Mouse (Mus musculus) adrenal gland, adult 8-10 months (tissue): ENCODE measurements at regions not wholly inside any gene's neighbourhood (a gene's known extent, or its start where the extent isn't known, plus 50 kb on each side); places are given as distances from the start of the nearest gene placed in this dataset.

Experiments used
- DNase-seq: peaks from one replicate; pipeline ENCODE4 v3.0.0; 2022

- DNase-seq, result no peak
These were observed 620.5 kb upstream of the Akr1e1 start for GRCm38 (mm10) chr13:5229476-5229875.

GRCm38 (mm10) chr13:5234232-5234631, 625.3 kb upstream of the Akr1e1 start:
- no peak for DNase-seq

- DNase-seq, result no peak
These were observed 625.9 kb upstream of the Klf6 start for GRCm38 (mm10) chr13:5235391-5235790.

GRCm38 (mm10) chr13:5240541-5240940, 620.7 kb upstream of the Klf6 start:
- no peak for DNase-seq

- no peak for DNase-seq
These were observed 618.5 kb upstream of the Klf6 start for GRCm38 (mm10) chr13:5242782-5243181.

GRCm38 (mm10) chr13:5248671-5249391, 612.5 kb upstream of the Klf6 start:
- no peak for DNase-seq

- DNase-seq, result no peak
These were observed 603.2 kb upstream of the Klf6 start for GRCm38 (mm10) chr13:5257891-5258660.

GRCm38 (mm10) chr13:5259760-5260159, 601.5 kb upstream of the Klf6 start:
- no peak for DNase-seq

GRCm38 (mm10) chr13:5272506-5273192, 588.6 kb upstream of the Klf6 start:
- no peak for DNase-seq

- DNase-seq, result no peak
These were observed 584.7 kb upstream of the Klf6 start for GRCm38 (mm10) chr13:5276564-5276963.

- no peak for DNase-seq
These were observed 571.4 kb upstream of the Klf6 start for GRCm38 (mm10) chr13:5289753-5290449.

GRCm38 (mm10) chr13:5302141-5302540, 559.1 kb upstream of the Klf6 start:
- no peak for DNase-seq

- no peak for DNase-seq
These were observed 554.6 kb upstream of the Klf6 start for GRCm38 (mm10) chr13:5306688-5307087.

- no peak for DNase-seq
These were observed 548.0 kb upstream of the Klf6 start for GRCm38 (mm10) chr13:5313297-5313696.

- DNase-seq, result peak; percentile 1
These were observed 546.3 kb upstream of the Klf6 start for GRCm38 (mm10) chr13:5315011-5315410.

- DNase-seq, result no peak
These were observed 543.1 kb upstream of the Klf6 start for GRCm38 (mm10) chr13:5317941-5318856.

GRCm38 (mm10) chr13:5345712-5346111, 515.6 kb upstream of the Klf6 start:
- no peak for DNase-seq

- DNase-seq, result no peak
These were observed 513.5 kb upstream of the Klf6 start for GRCm38 (mm10) chr13:5347503-5348469.

GRCm38 (mm10) chr13:5367058-5367797, 494.1 kb upstream of the Klf6 start:
- DNase-seq, result no peak

GRCm38 (mm10) chr13:5370007-5370406, 491.3 kb upstream of the Klf6 start:
- no peak for DNase-seq
